Mouse (Mus musculus): ENCODE results near the gene Serpinb8. TPM values are rescaled to one million over a fixed set of nuclear protein-coding genes. Genes with fewer than 3 reads are reported as not detected.

The Serpinb8 gene
- polyA plus RNA-seq, 1 experiment: 0.26 TPM

- Histone ChIP-seq H3K27me3 (replicated peaks) (no peaks in the 10 kb centered on the region), H3K4me3 (replicated peaks) (no peak overlapping the region), H3K4me1 (no peaks in the 10 kb centered on the region), H3K9me3 (peaks cover 3% of the 10 kb centered on the region; the same call in 1 of the 2 replicates), H3K36me3 (replicated peaks; ENCODE audit: low read length) (no peaks in the 10 kb centered on the region)
- no peak for TF ChIP-seq GATA1 (IDR thresholded peaks at IDR 0.05; ENCODE audit: borderline replicate concordance, low read length)
- TF ChIP-seq FLI1 (IDR thresholded peaks at IDR 0.05; ENCODE audit: low read length): no peak
Observed at GRCm38 (mm10) chr1:107638056-107638455, 48.2 kb downstream of the Serpinb8 start.

- peaks cover 3% of the 10 kb centered on the region; the same call in 1 of the 2 replicates for H3K9me3 ChIP-seq
- H3K27me3 ChIP-seq (replicated peaks): no peaks in the 10 kb centered on the region
- no peak overlapping the region for H3K4me3 ChIP-seq (replicated peaks)
- TF ChIP-seq FLI1 (IDR thresholded peaks at IDR 0.05; ENCODE audit: low read length) (no peak), GATA1 (IDR thresholded peaks at IDR 0.05; ENCODE audit: borderline replicate concordance, low read length) (no peak)
- H3K36me3 ChIP-seq (replicated peaks; ENCODE audit: low read length): no peaks in the 10 kb centered on the region
- no peaks in the 10 kb centered on the region for H3K4me1 ChIP-seq
Observed at GRCm38 (mm10) chr1:107638459-107638858, 48.7 kb downstream of the Serpinb8 start.

GRCm38 (mm10) chr1:107642457-107643118 is 52.8 kb downstream of the Serpinb8 start:
- TF ChIP-seq GATA1 (IDR thresholded peaks at IDR 0.05; ENCODE audit: borderline replicate concordance, low read length) (no peak), FLI1 (IDR thresholded peaks at IDR 0.05; ENCODE audit: low read length) (no peak)
- no peak overlapping the region for H3K4me3 ChIP-seq (replicated peaks)
- no peaks in the 10 kb centered on the region for H3K4me1 ChIP-seq
- H3K27me3 ChIP-seq (replicated peaks): no peaks in the 10 kb centered on the region
- H3K36me3 ChIP-seq (replicated peaks; ENCODE audit: low read length): no peaks in the 10 kb centered on the region
- peaks cover 3% of the 10 kb centered on the region; the same call in 1 of the 2 replicates for H3K9me3 ChIP-seq

- no peaks in the 10 kb centered on the region for H3K4me1 ChIP-seq
- no peak for TF ChIP-seq GATA1 (IDR thresholded peaks at IDR 0.05; ENCODE audit: borderline replicate concordance, low read length)
- no peak for TF ChIP-seq FLI1 (IDR thresholded peaks at IDR 0.05; ENCODE audit: low read length)
- H3K36me3 ChIP-seq (replicated peaks; ENCODE audit: low read length): no peaks in the 10 kb centered on the region
- no peak overlapping the region for H3K4me3 ChIP-seq (replicated peaks)
- no peaks in the 10 kb centered on the region for H3K27me3 ChIP-seq (replicated peaks)
- H3K9me3 ChIP-seq: no peaks in the 10 kb centered on the region
Observed at GRCm38 (mm10) chr1:107645086-107645485, 55.3 kb downstream of the Serpinb8 start.

GRCm38 (mm10) chr1:107657689-107658088 is 67.9 kb downstream of the Serpinb8 start:
- Histone ChIP-seq H3K9me3 (no peaks in the 10 kb centered on the region), H3K4me1 (no peaks in the 10 kb centered on the region), H3K4me3 (replicated peaks) (no peak overlapping the region), H3K36me3 (replicated peaks; ENCODE audit: low read length) (no peaks in the 10 kb centered on the region), H3K27me3 (replicated peaks) (no peaks in the 10 kb centered on the region)
- TF ChIP-seq FLI1 (IDR thresholded peaks at IDR 0.05; ENCODE audit: low read length): no peak
- TF ChIP-seq GATA1 (IDR thresholded peaks at IDR 0.05; ENCODE audit: borderline replicate concordance, low read length): no peak

Other genes starting within 250 kb of the Serpinb8 start
- not detected in 2 replicates for gene Serpinb11, start 228.8 kb upstream of the Serpinb8 start, polyA plus RNA-seq (2012; ENCODE audit: insufficient read depth, low replicate concordance)
- not detected in 2 replicates for gene Serpinb7, start 190.4 kb upstream of the Serpinb8 start, polyA plus RNA-seq (2012; ENCODE audit: insufficient read depth, low replicate concordance)
- gene Serpinb2, start 78.6 kb upstream of the Serpinb8 start, polyA plus RNA-seq (2012; ENCODE audit: insufficient read depth, low replicate concordance): 45.8 and 210 TPM in 2 replicates

Measured in megakaryocyte, embryonic 14.5 days (primary cell).